ENCODE assay signal across 21 mouse cellular contexts in the genomic region with DNA sequence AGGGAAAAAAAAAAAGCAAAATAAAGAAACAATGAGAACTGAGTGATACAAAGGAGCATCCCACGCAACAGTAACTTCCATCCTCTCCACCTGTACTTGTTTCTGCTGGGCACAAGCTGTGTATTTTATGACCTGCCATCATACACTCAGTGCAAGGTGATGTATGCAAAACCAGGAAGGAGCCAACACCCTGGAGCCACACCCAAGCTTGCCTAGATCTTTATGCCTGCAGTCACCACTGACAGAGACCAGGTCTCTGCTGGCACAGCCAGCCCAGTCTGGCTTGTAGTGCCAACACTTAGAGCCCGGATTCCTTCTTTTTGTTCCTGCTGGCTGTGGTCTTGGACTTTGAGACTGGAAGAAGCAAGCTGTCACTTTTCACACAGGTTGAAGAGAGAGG.
"Had no signal": no experiment of that assay in that cellular context is flagged by ENCODE, and none has a peak within 500 bp of the region (broad histone marks: within the 10 kb centered on the region; RNA-seq: fewer than 3 reads in every experiment).

No protein-coding gene starts in this region.

- ATAC-seq: inflammation-experienced regulatory T-cells, adult 6 months; liver, postnatal 0 days; lung, postnatal 0 days; midbrain, embryonic 15.5 days had no signal

- H3K36me3 ChIP-seq: limb, embryonic 12.5 days; limb, embryonic 15.5 days; midbrain, embryonic 15.5 days; neural tube, embryonic 15.5 days had no signal

- H3K4me1 ChIP-seq: limb, embryonic 12.5 days had no signal

- H3K9me3 ChIP-seq: limb, embryonic 12.5 days; limb, embryonic 15.5 days; midbrain, embryonic 12.5 days; midbrain, embryonic 15.5 days; neural tube, embryonic 12.5 days; neural tube, embryonic 15.5 days had no signal

- H3K9ac ChIP-seq: limb, embryonic 12.5 days; limb, embryonic 15.5 days; liver, embryonic 14.5 days; liver, postnatal 0 days; lung, embryonic 14.5 days; midbrain, embryonic 12.5 days; midbrain, embryonic 15.5 days; neural tube, embryonic 12.5 days; neural tube, embryonic 15.5 days had no signal

- H3K4me3 ChIP-seq: limb, embryonic 12.5 days; limb, embryonic 15.5 days; midbrain, embryonic 12.5 days; midbrain, embryonic 15.5 days; neural tube, embryonic 12.5 days; neural tube, embryonic 15.5 days had no signal

- H3K27me3 ChIP-seq: limb, embryonic 12.5 days; limb, embryonic 15.5 days; midbrain, embryonic 12.5 days; midbrain, embryonic 15.5 days; neural tube, embryonic 12.5 days; neural tube, embryonic 15.5 days had no signal

- DNase-seq: kidney, adult 9 months; kidney, postnatal 10 days; kidney, postnatal 4 days; left cerebral cortex, postnatal 4 days; liver, postnatal 0 days; lung, embryonic 14.5 days; right cerebral cortex, adult 18-20 months; right cerebral cortex, postnatal 14 days; thymus, adult 18-20 months; thymus, postnatal 36 days had no signal

- H3K4me2 ChIP-seq: limb, embryonic 12.5 days; limb, embryonic 15.5 days; liver, embryonic 11.5 days; lung, embryonic 14.5 days; midbrain, embryonic 12.5 days; midbrain, embryonic 15.5 days; neural tube, embryonic 12.5 days; neural tube, embryonic 15.5 days had no signal

- H3K27ac ChIP-seq: limb, embryonic 12.5 days; limb, embryonic 15.5 days; liver, embryonic 14.5 days; macrophage; midbrain, embryonic 12.5 days; midbrain, embryonic 15.5 days; neural tube, embryonic 12.5 days; neural tube, embryonic 15.5 days had no signal
